Mouse (Mus musculus): ENCODE data around the gene 2610002M06Rik.
A peak's percentile ranks its signal among the peaks of the same experiment; 100 is the strongest.

The 2610002M06Rik gene

DNA sequence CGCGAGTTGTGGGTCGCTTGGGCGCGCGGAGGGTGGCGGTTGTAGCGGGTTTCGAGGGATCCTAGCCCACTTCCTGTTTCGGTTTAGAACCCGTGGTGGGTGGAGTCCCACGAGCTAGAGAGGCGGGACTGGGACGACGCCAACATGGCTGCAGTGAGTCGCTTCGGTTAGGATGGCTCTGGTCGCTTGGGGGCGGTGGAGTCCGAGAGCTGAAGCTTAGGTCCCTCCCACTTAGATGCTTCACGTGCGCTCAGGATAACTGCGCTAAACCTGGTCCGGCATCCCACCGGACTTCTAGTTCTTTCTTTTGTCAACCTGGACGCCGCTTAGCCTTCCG, at the start of gene 2610002M06Rik:
TSS of gene 2610002M06Rik (minus strand) at position 117 of the 337 bp plus-strand sequence.
- peak; percentile 78 to 85 for DNase-seq (ENCODE audit: low spot score in 2 of 2)

DNA sequence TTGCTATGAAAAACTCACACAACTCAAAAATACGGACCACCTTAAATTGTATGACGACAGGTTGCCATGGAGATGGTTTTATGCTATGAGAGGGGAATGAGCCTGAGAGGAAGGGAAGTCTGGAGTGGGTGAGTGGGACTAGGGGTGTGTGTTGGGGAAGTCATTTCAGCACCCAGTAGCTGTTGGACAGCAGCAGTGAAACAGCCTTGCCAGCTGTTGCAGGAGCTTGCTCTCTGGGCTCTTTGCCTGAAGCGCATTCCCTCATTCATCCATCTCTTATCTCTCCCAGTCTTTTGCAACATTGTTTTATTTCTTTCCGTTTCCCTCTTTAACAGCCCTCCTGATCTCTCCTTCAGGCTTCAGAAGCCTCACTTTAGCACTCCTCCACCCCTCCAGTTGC, 42.0 kb upstream of the 2610002M06Rik start:
- DNase-seq (ENCODE audit: low spot score in 2 of 2), result no peak

DNA sequence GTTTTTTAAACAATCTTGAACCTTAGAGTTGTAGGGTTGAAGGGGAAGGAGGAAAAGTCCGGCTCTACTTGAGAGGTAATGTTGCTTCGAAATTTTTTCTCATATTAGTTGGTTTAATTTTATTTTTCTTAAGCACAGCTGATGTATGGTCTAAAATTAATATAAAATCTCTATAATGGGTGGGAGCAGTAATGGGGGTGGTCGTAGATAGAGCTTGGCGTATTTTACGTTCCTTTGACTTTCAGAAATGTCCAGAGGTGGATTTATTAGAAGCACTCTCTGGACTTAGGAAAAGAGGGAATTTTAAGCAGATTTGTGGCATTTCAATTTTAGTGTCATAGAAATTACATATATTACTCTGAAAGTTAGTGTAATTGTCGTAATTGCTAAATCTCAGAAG, 592 bp upstream of the 2610002M06Rik start:
- no peak for DNase-seq (ENCODE audit: low spot score in 2 of 2)

DNA sequence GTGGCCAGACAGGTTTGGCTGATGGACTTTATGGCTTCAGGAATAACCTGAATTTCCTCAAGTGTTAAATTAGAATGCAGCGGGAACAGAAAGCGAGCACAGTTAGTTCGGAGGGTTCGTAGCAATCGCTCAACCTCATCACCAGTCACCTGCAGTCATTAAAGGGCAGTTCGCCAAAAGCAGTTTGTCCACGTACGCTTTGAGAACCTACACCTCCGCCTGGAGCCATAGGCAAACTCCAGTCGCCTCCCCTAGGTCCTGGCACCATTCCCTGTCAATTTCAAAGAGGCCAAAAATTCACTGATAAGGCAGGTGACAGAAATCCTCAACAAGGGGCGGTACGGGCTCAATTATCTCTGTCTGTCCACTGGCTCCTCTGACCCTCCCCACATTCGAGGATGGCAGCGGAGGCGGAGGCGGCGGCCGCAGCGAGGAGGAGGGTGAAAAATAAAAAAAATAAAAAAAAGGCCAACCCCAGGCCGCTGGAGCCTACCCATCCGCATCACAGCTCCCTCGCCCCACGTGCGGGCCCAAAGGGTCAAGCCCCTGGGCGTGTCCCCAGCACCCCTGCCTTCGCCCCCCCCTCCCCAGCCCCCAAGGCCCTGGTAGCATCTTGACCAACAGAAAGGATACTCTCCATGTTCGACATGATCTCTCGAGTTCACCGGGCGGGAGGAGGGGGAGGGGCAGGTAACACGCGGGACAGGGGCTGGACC, 474 bp downstream of the 2610002M06Rik start:
- peak; percentile 0 to 7 for DNase-seq (ENCODE audit: low spot score in 2 of 2)

DNA sequence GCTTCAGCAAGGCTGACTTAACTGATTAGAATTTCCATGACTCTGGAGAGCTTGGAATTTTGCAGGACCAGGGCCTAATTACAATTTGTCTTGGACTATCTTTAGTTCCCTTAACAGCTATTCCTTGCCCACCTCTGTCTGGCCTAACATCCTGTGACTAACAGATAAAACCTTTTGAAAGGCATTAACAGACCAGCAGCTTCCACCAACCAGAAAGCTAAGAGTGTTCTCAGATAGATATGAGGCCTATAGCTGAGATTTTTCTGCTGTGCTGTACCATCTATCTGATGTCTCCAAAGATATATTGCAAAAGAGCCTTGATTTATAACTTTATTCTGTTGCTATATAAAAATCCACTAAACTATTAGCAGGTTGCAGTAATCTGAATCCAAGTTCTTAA, 4.0 kb downstream of the 2610002M06Rik start:
- DNase-seq (ENCODE audit: low spot score in 2 of 2), result no peak

DNA sequence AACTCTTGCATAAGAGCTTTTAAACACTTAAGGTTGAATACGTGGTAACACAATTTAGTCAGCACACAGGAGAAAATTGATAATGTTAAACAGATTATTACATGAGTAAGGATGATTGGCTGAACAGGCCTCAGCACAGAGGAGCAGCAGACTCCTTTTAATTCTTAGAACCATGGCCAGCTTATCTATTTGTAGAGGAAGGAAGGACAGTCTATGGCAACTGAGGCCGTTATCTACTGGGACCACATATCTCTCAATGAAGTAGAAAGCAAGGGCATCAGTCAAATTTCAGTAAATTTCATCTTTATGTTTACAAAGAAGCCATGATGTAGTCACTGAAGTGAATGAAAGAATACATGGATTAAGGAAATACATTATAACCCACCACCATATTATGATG, 19.2 kb downstream of the 2610002M06Rik start:
- no peak for DNase-seq (ENCODE audit: low spot score in 2 of 2)

DNA sequence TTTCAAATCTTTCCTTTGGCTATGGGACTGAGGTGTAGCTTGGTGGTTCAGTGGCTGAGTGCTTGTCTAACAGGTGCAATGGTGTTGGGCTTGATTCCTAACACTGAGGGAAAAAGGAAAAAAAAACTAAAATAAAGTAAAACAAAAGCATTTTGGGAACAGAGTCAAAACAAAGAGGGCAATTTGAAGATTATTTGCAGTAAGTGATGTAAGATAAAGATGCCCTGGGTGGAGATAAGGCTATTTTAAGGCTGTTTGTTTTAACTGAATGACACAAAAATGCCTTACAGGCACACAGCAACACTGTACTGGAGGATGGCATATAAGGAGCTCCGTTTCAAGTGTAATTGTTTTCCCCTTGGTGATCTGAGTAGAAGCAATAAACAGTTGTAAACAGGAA, 20.3 kb downstream of the 2610002M06Rik start:
- DNase-seq (ENCODE audit: low spot score in 2 of 2), result no peak

DNA sequence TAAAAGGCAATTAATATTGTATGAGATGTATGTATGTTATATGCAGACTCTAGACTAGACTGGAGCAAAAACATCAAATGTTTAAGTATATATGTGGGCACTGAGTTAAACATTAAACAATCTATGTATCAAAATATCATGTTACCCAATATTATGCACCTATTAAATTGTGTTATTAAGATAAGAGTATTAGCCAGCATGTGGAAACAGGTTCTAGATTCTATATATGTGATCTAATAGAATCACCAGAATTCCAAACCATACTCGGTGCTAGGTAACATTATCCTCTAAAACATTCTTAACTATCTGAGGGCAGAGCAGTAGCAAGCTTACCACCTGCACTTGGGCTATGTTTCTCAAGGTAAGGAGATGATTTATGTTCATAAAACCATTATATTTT, 23.8 kb downstream of the 2610002M06Rik start, which contains the start of gene Tent5d:
TSS of gene Tent5d (plus strand) at position 301 of the 400 bp plus-strand sequence.
- DNase-seq (ENCODE audit: low spot score in 2 of 2), result no peak

DNA sequence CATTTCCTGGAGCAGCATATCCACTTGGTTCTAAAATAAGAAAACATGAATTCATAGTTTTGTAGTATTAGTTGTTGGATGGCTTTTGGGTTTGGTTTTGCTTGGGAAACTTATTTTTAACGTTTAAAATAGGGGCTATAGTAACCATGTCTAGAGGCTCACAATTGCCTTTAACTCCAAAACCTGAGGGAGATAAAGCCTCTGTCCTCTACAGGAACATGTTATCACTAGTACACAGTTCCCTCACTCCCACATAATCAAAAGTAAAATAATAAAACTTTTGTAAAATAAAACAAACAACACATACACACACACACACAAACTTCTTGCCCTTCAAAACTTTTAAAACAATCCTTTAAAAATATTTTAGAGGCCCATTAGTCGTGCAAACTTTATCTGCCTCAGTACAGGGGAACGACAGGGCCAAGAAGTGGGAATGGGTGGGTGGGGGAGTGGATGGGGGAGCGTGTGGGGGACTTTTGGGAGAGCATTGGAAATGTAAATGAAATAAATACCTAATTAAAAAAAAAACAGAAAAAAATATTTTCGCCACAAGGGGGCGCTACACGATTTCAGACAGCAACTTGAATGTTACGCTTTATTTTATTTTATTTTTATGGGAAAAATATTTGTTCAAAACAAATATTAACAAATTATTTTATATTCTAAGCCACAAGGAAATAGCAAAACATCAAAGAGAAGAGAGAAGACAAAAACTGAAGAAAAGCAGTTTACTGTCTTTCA, 25.2 kb downstream of the 2610002M06Rik start:
- no peak for DNase-seq (ENCODE audit: low spot score in 2 of 2)

DNA sequence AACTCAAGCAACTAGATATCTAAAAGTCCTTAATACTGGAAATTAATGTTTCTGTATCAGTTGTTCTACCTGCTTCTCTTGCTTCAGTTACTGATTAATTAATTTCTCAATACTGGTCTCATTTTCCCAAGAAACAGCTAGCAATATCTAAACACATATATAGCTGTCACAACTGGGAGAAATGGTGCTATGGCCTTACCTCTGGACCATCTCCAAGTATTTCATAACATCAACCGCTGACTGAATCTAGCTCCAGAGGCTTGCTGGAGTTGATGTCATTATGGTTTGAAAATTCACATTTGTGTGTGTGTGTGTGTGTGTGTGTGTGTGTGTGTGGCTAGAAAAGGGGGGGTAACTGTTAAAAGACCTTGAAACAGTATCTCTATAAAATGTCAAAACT, 26.0 kb downstream of the 2610002M06Rik start:
- no peak for DNase-seq (ENCODE audit: low spot score in 2 of 2)

DNA sequence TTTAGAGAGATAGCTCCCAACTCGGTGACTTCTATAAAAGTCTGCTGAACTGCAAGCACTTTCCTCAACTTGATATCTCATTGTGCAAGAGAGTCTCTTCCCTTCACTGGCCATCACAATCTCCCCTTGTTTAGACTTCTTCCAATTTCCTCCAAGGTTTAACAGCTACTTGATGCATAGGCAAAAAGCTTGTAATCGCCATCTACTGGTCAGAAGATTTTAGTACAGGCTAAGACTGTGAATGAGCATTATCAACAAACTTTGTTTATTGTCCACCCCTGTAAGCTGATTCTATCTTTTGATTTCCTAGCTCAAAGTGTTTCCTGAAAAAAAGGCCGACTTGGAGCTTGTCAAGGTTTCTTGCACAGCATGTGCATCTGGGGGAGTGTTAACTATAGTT, 48.2 kb downstream of the 2610002M06Rik start:
- no peak for DNase-seq (ENCODE audit: low spot score in 2 of 2)
